ENCODE assay signal across 8 mouse cellular contexts in the genomic region with DNA sequence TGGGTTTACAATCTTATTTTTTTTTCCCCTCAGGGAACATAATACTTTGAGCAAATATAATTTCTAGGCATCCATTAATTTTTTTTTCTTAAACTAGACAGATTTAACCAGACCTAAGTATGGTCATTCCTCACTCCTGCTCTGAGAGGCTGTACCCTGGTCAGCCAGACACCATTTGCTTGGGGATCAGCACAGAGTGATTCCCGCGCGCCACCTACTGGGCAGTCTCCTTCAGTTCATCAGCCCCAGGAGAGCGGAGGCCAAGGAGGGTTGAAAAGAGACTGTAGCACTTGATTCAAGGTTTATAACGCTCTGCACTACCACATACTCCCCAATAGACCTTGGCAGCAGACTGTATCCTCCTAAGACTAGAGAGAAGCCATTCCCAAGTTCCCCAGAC.
A peak's percentile ranks its signal among the peaks of the same experiment; 100 is the strongest.
DNase-seq lines count a peak whose midpoint lies in the region; ATAC-seq and TF ChIP-seq lines count a peak whose summit lies in the region.

No protein-coding gene starts in this region.

- ATAC-seq in heart, postnatal 0 days (ENCODE audit: insufficient read depth, low read depth) = peak; percentile 85
- no peak for ATAC-seq in liver, embryonic 14.5 days (ENCODE audit: insufficient read depth)

- no peak overlapping the region for H3K9ac ChIP-seq in ES-Bruce4 (ENCODE audit: low read depth, poor library complexity, severe bottlenecking)
- no peak overlapping the region for H3K9ac ChIP-seq in heart, postnatal 0 days (replicated peaks; ENCODE audit: low read depth, low read length)
- no peak overlapping the region for H3K9ac ChIP-seq in liver, embryonic 14.5 days (replicated peaks)

- peak; percentile 87 for TF ChIP-seq CTCF in ES-Bruce4 (IDR thresholded peaks at IDR 0.05; ENCODE audit: low read depth, low read length)
- peak; percentile 95 for TF ChIP-seq CTCF in heart, postnatal 0 days (IDR thresholded peaks at IDR 0.05; ENCODE audit: low read depth)
- peak; percentile 79 for TF ChIP-seq CTCF in liver, embryonic 14.5 days (IDR thresholded peaks at IDR 0.05; ENCODE audit: low read depth)
- peak; percentile 90 for TF ChIP-seq CTCF in olfactory bulb, adult 2 months (IDR thresholded peaks at IDR 0.05; ENCODE audit: insufficient read depth, low read depth, low read length)

- no peak overlapping the region for H3K4me2 ChIP-seq in heart, postnatal 0 days (ENCODE audit: low read depth, low read length)
- no peak overlapping the region for H3K4me2 ChIP-seq in liver, embryonic 14.5 days (ENCODE audit: low read depth)

- TF ChIP-seq EP300 in ES-Bruce4 (IDR thresholded peaks at IDR 0.05; ENCODE audit: insufficient read depth, low read depth, low read length) = no peak
- TF ChIP-seq EP300 in heart, postnatal 0 days (IDR thresholded peaks at IDR 0.05; ENCODE audit: low read depth) = no peak
- TF ChIP-seq EP300 in liver, embryonic 14.5 days (IDR thresholded peaks at IDR 0.05; ENCODE audit: low read depth) = no peak

- H3K4me3 ChIP-seq in ES-Bruce4 (ENCODE audit: low read depth, low read length) = no peak overlapping the region
- H3K4me3 ChIP-seq in forebrain, embryonic 10.5 days = no peak overlapping the region
- no peak overlapping the region for H3K4me3 ChIP-seq in heart, postnatal 0 days (ENCODE audit: low read depth, low read length)
- no peak overlapping the region for H3K4me3 ChIP-seq in liver, embryonic 14.5 days (ENCODE audit: insufficient read depth in 1 of 2, low read depth in 2 of 2, low read length in 2 of 2)
- no peak overlapping the region for H3K4me3 ChIP-seq in olfactory bulb, adult 2 months (ENCODE audit: insufficient read depth, low read depth, low read length)

- TF ChIP-seq POLR2A in ES-Bruce4 (IDR thresholded peaks at IDR 0.05; ENCODE audit: insufficient read depth, low read length) = no peak
- no peak for TF ChIP-seq POLR2A in olfactory bulb, adult 2 months (IDR thresholded peaks at IDR 0.05; ENCODE audit: insufficient read depth, low read depth, low read length)

- peak; percentile 13 for DNase-seq in c-Kit-positive CD71-negative TER-119-negative erythroid progenitor cells, embryonic 14.5 days (ENCODE audit: low read depth)
- DNase-seq in forebrain, embryonic 10.5 days (ENCODE audit: extremely low spot score, low spot score) = peak; percentile 77
- peak; percentile 50 for DNase-seq in heart, postnatal 0 days (ENCODE audit: low spot score)
- peak; percentile 79 to 89 for DNase-seq in kidney, postnatal 25 days
- DNase-seq in liver, embryonic 14.5 days (ENCODE audit: low read depth in 3 of 3, low spot score in 3 of 3) = no peak
- peak; percentile 85 for DNase-seq in urinary bladder, postnatal 25 days (ENCODE audit: low spot score)

- H3K4me1 ChIP-seq in ES-Bruce4 (ENCODE audit: control insufficient read depth, insufficient read depth, low read length) = no peaks in the 10 kb centered on the region
- H3K4me1 ChIP-seq in forebrain, embryonic 10.5 days = peaks cover 12% of the 10 kb centered on the region
- H3K4me1 ChIP-seq in heart, postnatal 0 days (ENCODE audit: control insufficient read depth, insufficient read depth) = no peaks in the 10 kb centered on the region
- no peaks in the 10 kb centered on the region for H3K4me1 ChIP-seq in liver, embryonic 14.5 days (replicated peaks; ENCODE audit: control insufficient read depth in 2 of 2, insufficient read depth in 2 of 2, low read length in 1 of 2)
- no peaks in the 10 kb centered on the region for H3K4me1 ChIP-seq in olfactory bulb, adult 2 months (ENCODE audit: control insufficient read depth, insufficient read depth, low read length)

- WGBS in forebrain, embryonic 10.5 days = 4% methylated on average over 5 of the region's 5 CpGs
- WGBS in heart, postnatal 0 days = 3% methylated on average over 5 of the region's 5 CpGs
- 6% methylated on average over 5 of the region's 5 CpGs for WGBS in liver, embryonic 14.5 days (ENCODE audit: insufficient replicate concordance)
- WGBS in olfactory bulb, adult 2 months = 7% methylated on average over 5 of the region's 5 CpGs

- no peak overlapping the region for H3K27ac ChIP-seq in ES-Bruce4 (ENCODE audit: insufficient read depth, low read length)
- H3K27ac ChIP-seq in forebrain, embryonic 10.5 days = no peak overlapping the region
- no peak overlapping the region for H3K27ac ChIP-seq in heart, postnatal 0 days (ENCODE audit: low read depth)
- H3K27ac ChIP-seq in liver, embryonic 14.5 days = no peak overlapping the region
- H3K27ac ChIP-seq in olfactory bulb, adult 2 months (ENCODE audit: insufficient read depth, low read depth, low read length) = no peak overlapping the region

- H3K36me3 ChIP-seq in ES-Bruce4 (ENCODE audit: control insufficient read depth, insufficient read depth, low read length, poor library complexity, severe bottlenecking) = no peaks in the 10 kb centered on the region
- H3K36me3 ChIP-seq in forebrain, embryonic 10.5 days (replicated peaks) = no peaks in the 10 kb centered on the region
- H3K36me3 ChIP-seq in heart, postnatal 0 days (replicated peaks; ENCODE audit: control insufficient read depth, insufficient read depth, low read length) = no peaks in the 10 kb centered on the region
- no peaks in the 10 kb centered on the region for H3K36me3 ChIP-seq in liver, embryonic 14.5 days (replicated peaks; ENCODE audit: control insufficient read depth, insufficient read depth, low read depth)

- H3K9me3 ChIP-seq in ES-Bruce4 (replicated peaks; ENCODE audit: control insufficient read depth, insufficient read depth, low read length, poor library complexity, severe bottlenecking) = no peaks in the 10 kb centered on the region
- H3K9me3 ChIP-seq in forebrain, embryonic 10.5 days = no peaks in the 10 kb centered on the region
- no peaks in the 10 kb centered on the region for H3K9me3 ChIP-seq in heart, postnatal 0 days (replicated peaks; ENCODE audit: control insufficient read depth, low read length)
- no peaks in the 10 kb centered on the region for H3K9me3 ChIP-seq in liver, embryonic 14.5 days (ENCODE audit: control insufficient read depth, low read length)

- H3K27me3 ChIP-seq in ES-Bruce4 (ENCODE audit: control insufficient read depth, insufficient read depth, low read length, poor library complexity, severe bottlenecking) = no peaks in the 10 kb centered on the region
- peaks cover 27% of the 10 kb centered on the region for H3K27me3 ChIP-seq in forebrain, embryonic 10.5 days (ENCODE audit: poor library complexity, severe bottlenecking)
- peaks cover 16% of the 10 kb centered on the region; the same call in 1 of the 2 replicates for H3K27me3 ChIP-seq in heart, postnatal 0 days (ENCODE audit: control insufficient read depth, insufficient read depth, low read length)
- no peaks in the 10 kb centered on the region for H3K27me3 ChIP-seq in liver, embryonic 14.5 days (ENCODE audit: control insufficient read depth, insufficient read depth, low read length)

Comparison
In these comparisons a context has a peak if more than half of its experiments do, and no peak if none do; other contexts are left out.
1. DNase-seq: peak in c-Kit-positive CD71-negative TER-119-negative erythroid progenitor cells, embryonic 14.5 days (single experiment), forebrain, embryonic 10.5 days (single experiment), heart, postnatal 0 days (single experiment), kidney, postnatal 25 days (2 of 2) and urinary bladder, postnatal 25 days (single experiment); none in liver, embryonic 14.5 days (0 of 3).
2. Peak in every context shown above with its lines, with median percentiles within 50 percentile points of each other: CTCF ChIP-seq.